Mouse (Mus musculus) heart, postnatal 25 days (tissue): ENCODE measurements around the gene Dapk3. TPM values are rescaled to one million over a fixed set of nuclear protein-coding genes. Genes with fewer than 3 reads are reported as not detected.
"Not testable (repeated sequence)": the region's sequence is repeated elsewhere in the genome, so short reads cannot be mapped to it uniquely, and the experiment has no call there.

Source experiments
- DNase-seq: peaks from one replicate; pipeline ENCODE4 v3.0.0; 2022; ENCODE audit warnings: low spot score
- intact Hi-C: fragments of 180-260 bp; cut with DNase I; formaldehyde crosslinking; loops from one replicate; pipeline ENCODE4 v1.15.1; 2025
- total RNA-seq, 2 experiments: library from RNA; stranded (reverse); gene quantifications; 2 replicates each; pipeline ENCODE4 v1.2.3; 2021

The Dapk3 gene
- total RNA-seq, 2 experiments from 2014 or later, result 26.4 to 28.7 TPM

- intact Hi-C loops, result no loop called here
- peak; percentile 49 for DNase-seq
These were observed 38.1 kb upstream of the Dapk3 start for GRCm38 (mm10) chr10:81144667-81145066.

GRCm38 (mm10) chr10:81145307-81145706 is 37.5 kb upstream of the Dapk3 start:
- intact Hi-C loops, result no loop called here

GRCm38 (mm10) chr10:81145778-81146177 is 37.0 kb upstream of the Dapk3 start:
- DNase-seq, result no peak

More at GRCm38 (mm10) chr10:81145307-81145706, 37.5 kb upstream of the Dapk3 start:
- DNase-seq, result no peak

GRCm38 (mm10) chr10:81146296-81146695 is 36.5 kb upstream of the Dapk3 start:
- intact Hi-C loops, result no loop called here
- DNase-seq, result no peak

More at GRCm38 (mm10) chr10:81145778-81146177, 37.0 kb upstream of the Dapk3 start:
- intact Hi-C loops, result no loop called here

GRCm38 (mm10) chr10:81151261-81151660 is 31.5 kb upstream of the Dapk3 start:
- DNase-seq, result no peak
- intact Hi-C loops, result no loop called here

GRCm38 (mm10) chr10:81152609-81153008 is 30.2 kb upstream of the Dapk3 start:
- DNase-seq, result no peak
- intact Hi-C loops, result no loop called here

- intact Hi-C loops, result no loop called here
- DNase-seq, result no peak
These were observed 28.5 kb upstream of the Dapk3 start for GRCm38 (mm10) chr10:81154313-81154712.

- intact Hi-C loops, result no loop called here
- DNase-seq, result no peak
These were observed 28.1 kb upstream of the Dapk3 start for GRCm38 (mm10) chr10:81154736-81155135.

- no peak for DNase-seq
- intact Hi-C loops, result no loop called here
These were observed 21.0 kb upstream of the Dapk3 start for GRCm38 (mm10) chr10:81161602-81162317.

- no peak for DNase-seq
- intact Hi-C loops, result no loop called here
These were observed 20.5 kb upstream of the Dapk3 start for GRCm38 (mm10) chr10:81162318-81162652.

- no peak for DNase-seq
- intact Hi-C loops, result no loop called here
These were observed 17.7 kb upstream of the Dapk3 start for GRCm38 (mm10) chr10:81165118-81165517.

GRCm38 (mm10) chr10:81167200-81168086 is 15.4 kb upstream of the Dapk3 start, which contains the start of gene Pias4:
Pias4 (minus strand) TSS chr10:81167923.
- DNase-seq, result peak; percentile 100
- intact Hi-C loops, result loop anchor here (2.0 kb wide), 1 partner anchor 29 kb away; no protein-coding TSS in a partner anchor

GRCm38 (mm10) chr10:81168087-81168431 is 14.7 kb upstream of the Dapk3 start:
- no peak for DNase-seq
- intact Hi-C loops, result no loop called here

GRCm38 (mm10) chr10:81168521-81169244 is 14.1 kb upstream of the Dapk3 start:
- intact Hi-C loops, result no loop called here
- DNase-seq, result peak; percentile 79

GRCm38 (mm10) chr10:81169411-81169900 is 13.3 kb upstream of the Dapk3 start:
- DNase-seq, result not testable (repeated sequence)

GRCm38 (mm10) chr10:81173132-81173531 is 9.7 kb upstream of the Dapk3 start:
- DNase-seq, result peak; percentile 56
- intact Hi-C loops, result loop anchor here (5.0 kb wide), 1 partner anchor 86 kb away; no protein-coding TSS in a partner anchor

More at GRCm38 (mm10) chr10:81169411-81169900, 13.3 kb upstream of the Dapk3 start:
- intact Hi-C loops, result not testable (repeated sequence)

- intact Hi-C loops, result loop anchor here (5.0 kb wide), 2 partner anchors 87 to 157 kb away; no protein-coding TSS in a partner anchor
- DNase-seq, result peak; percentile 77
These were observed 8.0 kb upstream of the Dapk3 start for GRCm38 (mm10) chr10:81174617-81175344.

- intact Hi-C loops, result loop anchor here (5.0 kb wide), 1 partner anchor 158 kb away; no protein-coding TSS in a partner anchor
- not testable (repeated sequence) for DNase-seq
These were observed 7.5 kb upstream of the Dapk3 start for GRCm38 (mm10) chr10:81175345-81175701.

- intact Hi-C loops, result loop anchor here (5.0 kb wide), 1 partner anchor 159 kb away; no protein-coding TSS in a partner anchor
These were observed 6.8 kb upstream of the Dapk3 start for GRCm38 (mm10) chr10:81175936-81176465.

More at GRCm38 (mm10) chr10:81175936-81176465, 6.8 kb upstream of the Dapk3 start:
- DNase-seq, result no peak
